Mouse (Mus musculus): ENCODE measurements around the gene Zgrf1.

GRCm38 (mm10) chr3:127625701-127626399 lies 72.6 kb downstream of the Zgrf1 start:
- no peak for TF ChIP-seq CTCF (IDR thresholded peaks at IDR 0.05; ENCODE audit: low read depth, low read length)
- TF ChIP-seq GATA1 (IDR thresholded peaks at IDR 0.05; ENCODE audit: borderline replicate concordance, low read length) = no peak
- TF ChIP-seq GATA2 (IDR thresholded peaks at IDR 0.05; ENCODE audit: borderline replicate concordance, low read depth, low read length) = no peak
- TF ChIP-seq POLR2AphosphoS5 (IDR thresholded peaks at IDR 0.05; ENCODE audit: insufficient replicate concordance, low read depth, low read length) = no peak

Measured in G1E (cell line).